Mouse (Mus musculus) heart, postnatal 25 days (tissue): Measurements from ENCODE around the gene Ccdc113. TPM values are rescaled to one million over a fixed set of nuclear protein-coding genes. Genes with fewer than 3 reads are reported as not detected.
A peak's percentile ranks its signal among the peaks of the same experiment; 100 is the strongest.

Experiments
- DNase-seq: peaks from one replicate; pipeline ENCODE4 v3.0.0; 2022; ENCODE audit warnings: low spot score
- intact Hi-C: fragments of 180-260 bp; cut with DNase I; formaldehyde crosslinking; loops from one replicate; pipeline ENCODE4 v1.15.1; 2025
- total RNA-seq, 2 experiments: library from RNA; stranded (reverse); gene quantifications; 2 replicates each; pipeline ENCODE4 v1.2.3; 2021

Gene Ccdc113
- not detected for total RNA-seq

- DNase-seq = no peak
- intact Hi-C loops = no loop called here
These were observed at the start of gene Ccdc113 for GRCm38 (mm10) chr8:95533584-95534387. Gene Ccdc113, plus strand, starts transcription at chr8:95534085.

- DNase-seq = no peak
- intact Hi-C loops = loop anchor here (5.0 kb wide), 1 partner anchor 141 kb away; no protein-coding TSS in a partner anchor
These were observed 45.8 kb upstream of the Ccdc113 start for GRCm38 (mm10) chr8:95487800-95488697.

- intact Hi-C loops = loop anchor here (5.0 kb wide), 1 partner anchor 142 kb away; no protein-coding TSS in a partner anchor
- peak; percentile 65 for DNase-seq
These were observed 45.1 kb upstream of the Ccdc113 start for GRCm38 (mm10) chr8:95488698-95489332.

- DNase-seq = no peak
- intact Hi-C loops = loop anchor here (10.0 kb wide), 1 partner anchor 205 kb away; no protein-coding TSS in a partner anchor
These were observed 43.9 kb upstream of the Ccdc113 start, which contains the start of gene Csnk2a2 for GRCm38 (mm10) chr8:95490006-95490405. Gene Csnk2a2, minus strand, starts transcription at chr8:95490039.

- DNase-seq = no peak
These were observed 41.8 kb upstream of the Ccdc113 start for GRCm38 (mm10) chr8:95492057-95492456.

GRCm38 (mm10) chr8:95495444-95495843 lies 38.4 kb upstream of the Ccdc113 start:
- DNase-seq = no peak
- intact Hi-C loops = loop anchor here (10.0 kb wide), 1 partner anchor 199 kb away; no protein-coding TSS in a partner anchor

More at GRCm38 (mm10) chr8:95492057-95492456, 41.8 kb upstream of the Ccdc113 start:
- intact Hi-C loops = loop anchor here (10.0 kb wide), 1 partner anchor 203 kb away; no protein-coding TSS in a partner anchor

- intact Hi-C loops = loop anchor here (10.0 kb wide), 1 partner anchor 198 kb away; no protein-coding TSS in a partner anchor
- DNase-seq = no peak
These were observed 37.5 kb upstream of the Ccdc113 start for GRCm38 (mm10) chr8:95496420-95496819.

- DNase-seq = no peak
- intact Hi-C loops = loop anchor here (10.0 kb wide), 1 partner anchor 197 kb away; no protein-coding TSS in a partner anchor
These were observed 36.1 kb upstream of the Ccdc113 start for GRCm38 (mm10) chr8:95497821-95498220.

GRCm38 (mm10) chr8:95499266-95500064 lies 34.4 kb upstream of the Ccdc113 start:
- DNase-seq = no peak
- intact Hi-C loops = loop anchor here (10.0 kb wide), 1 partner anchor 195 kb away; no protein-coding TSS in a partner anchor

GRCm38 (mm10) chr8:95500436-95500835 lies 33.4 kb upstream of the Ccdc113 start:
- intact Hi-C loops = no loop called here
- DNase-seq = no peak

GRCm38 (mm10) chr8:95502431-95502830 lies 31.5 kb upstream of the Ccdc113 start:
- DNase-seq = no peak
- intact Hi-C loops = no loop called here

GRCm38 (mm10) chr8:95504835-95505234 lies 29.1 kb upstream of the Ccdc113 start:
- intact Hi-C loops = no loop called here
- DNase-seq = no peak

GRCm38 (mm10) chr8:95505606-95506005 lies 28.3 kb upstream of the Ccdc113 start:
- intact Hi-C loops = no loop called here

GRCm38 (mm10) chr8:95506245-95506644 lies 27.6 kb upstream of the Ccdc113 start:
- intact Hi-C loops = no loop called here

More at GRCm38 (mm10) chr8:95505606-95506005, 28.3 kb upstream of the Ccdc113 start:
- DNase-seq = no peak

GRCm38 (mm10) chr8:95512257-95512656 lies 21.6 kb upstream of the Ccdc113 start:
- DNase-seq = no peak

More at GRCm38 (mm10) chr8:95506245-95506644, 27.6 kb upstream of the Ccdc113 start:
- no peak for DNase-seq

GRCm38 (mm10) chr8:95513219-95513618 lies 20.7 kb upstream of the Ccdc113 start:
- no peak for DNase-seq
- intact Hi-C loops = no loop called here

More at GRCm38 (mm10) chr8:95512257-95512656, 21.6 kb upstream of the Ccdc113 start:
- intact Hi-C loops = no loop called here

- intact Hi-C loops = no loop called here
- no peak for DNase-seq
These were observed 17.0 kb upstream of the Ccdc113 start for GRCm38 (mm10) chr8:95516928-95517327.

GRCm38 (mm10) chr8:95523991-95524390 lies 9.9 kb upstream of the Ccdc113 start:
- intact Hi-C loops = no loop called here
- DNase-seq = no peak

- intact Hi-C loops = no loop called here
- no peak for DNase-seq
These were observed 5.7 kb upstream of the Ccdc113 start for GRCm38 (mm10) chr8:95528194-95528593.
